Mouse (Mus musculus): ENCODE results near the gene Gm49358.

Gm49358 gene

GRCm38 (mm10) chr10:86872591-86872990, 108.8 kb downstream of the Gm49358 start:
- no peak for DNase-seq (ENCODE audit: low spot score)

GRCm38 (mm10) chr10:86878721-86879120, 114.9 kb downstream of the Gm49358 start:
- DNase-seq (ENCODE audit: low spot score), result peak; percentile 12

GRCm38 (mm10) chr10:86880071-86880806, 116.5 kb downstream of the Gm49358 start:
- DNase-seq (ENCODE audit: low spot score), result no peak

GRCm38 (mm10) chr10:86881448-86881847, 117.7 kb downstream of the Gm49358 start:
- no peak for DNase-seq (ENCODE audit: low spot score)
